Mouse (Mus musculus) CH12.LX (cell line): ENCODE results near the gene Rnf145.
A peak's percentile ranks its signal among the peaks of the same experiment; 100 is the strongest.

ENCODE experiments used
- CHD1 ChIP-seq: IDR thresholded peaks from 2 replicates; pipeline ENCODE4 v1.6.1; 2012; ENCODE audit warnings: low read depth, low read length, improper control_type of control experiment, inconsistent platforms
- CHD2 ChIP-seq: IDR thresholded peaks from 2 replicates; pipeline ENCODE4 v1.6.1; 2011; ENCODE audit warnings: low read length, improper control_type of control experiment
- CTCF ChIP-seq, 2 experiments: IDR thresholded peaks in 1 of 2; conservative IDR thresholded peaks in 1 of 2; 2 replicates each; pipeline ENCODE4 v1.5.1; 2011 to 2012; ENCODE audit warnings: low read depth in 2 of 2, low read length in 2 of 2, improper control_type of control experiment in 1 of 2, inconsistent platforms in 1 of 2, mild to moderate bottlenecking in 1 of 2, moderate library complexity in 1 of 2
- ELF1 ChIP-seq: IDR thresholded peaks from 2 replicates; pipeline ENCODE4 v1.6.1; 2014; ENCODE audit warnings: low read depth, mild to moderate bottlenecking, inconsistent platforms, low read length, improper control_type of control experiment
- EP300 ChIP-seq: IDR thresholded peaks from 2 replicates; pipeline ENCODE4 v1.6.1; 2011; ENCODE audit warnings: low read length, improper control_type of control experiment
- HCFC1 ChIP-seq: IDR thresholded peaks from 2 replicates; pipeline ENCODE4 v1.6.1; 2012; ENCODE audit warnings: low read depth, mild to moderate bottlenecking, inconsistent platforms, low read length, improper control_type of control experiment
- MXI1 ChIP-seq: IDR thresholded peaks from 2 replicates; pipeline ENCODE4 v1.6.1; 2011; ENCODE audit warnings: mild to moderate bottlenecking, low read depth, low read length, improper control_type of control experiment
- NRF1 ChIP-seq: IDR thresholded peaks from 2 replicates; pipeline ENCODE4 v1.6.1; 2014; ENCODE audit warnings: low read depth, mild to moderate bottlenecking, inconsistent platforms, low read length, improper control_type of control experiment, moderate library complexity
- POLR2A ChIP-seq: IDR thresholded peaks from 2 replicates; pipeline ENCODE4 v1.6.1; 2011; ENCODE audit warnings: low read depth, mild to moderate bottlenecking, improper control_type of control experiment, low read length
- RAD21 ChIP-seq: IDR thresholded peaks from 2 replicates; pipeline ENCODE4 v1.6.1; 2011; ENCODE audit warnings: low read depth, mild to moderate bottlenecking, low read length, improper control_type of control experiment, moderate library complexity
- SIN3A ChIP-seq: IDR thresholded peaks from 2 replicates; pipeline ENCODE4 v1.6.1; 2012; ENCODE audit warnings: low read length, improper control_type of control experiment, inconsistent platforms
- TCF12 ChIP-seq: IDR thresholded peaks from 2 replicates; pipeline ENCODE4 v1.6.1; 2014; ENCODE audit warnings: low read depth, mild to moderate bottlenecking, inconsistent platforms, low read length, improper control_type of control experiment
- ZC3H11A ChIP-seq: IDR thresholded peaks from 2 replicates; pipeline ENCODE4 v1.6.1; 2012; ENCODE audit warnings: low read depth, mild to moderate bottlenecking, inconsistent platforms, low read length, improper control_type of control experiment
- ZMIZ1 ChIP-seq: IDR thresholded peaks from 2 replicates; pipeline ENCODE4 v1.6.1; 2012; ENCODE audit warnings: low read depth, mild to moderate bottlenecking, inconsistent platforms, low read length, improper control_type of control experiment

DNA sequence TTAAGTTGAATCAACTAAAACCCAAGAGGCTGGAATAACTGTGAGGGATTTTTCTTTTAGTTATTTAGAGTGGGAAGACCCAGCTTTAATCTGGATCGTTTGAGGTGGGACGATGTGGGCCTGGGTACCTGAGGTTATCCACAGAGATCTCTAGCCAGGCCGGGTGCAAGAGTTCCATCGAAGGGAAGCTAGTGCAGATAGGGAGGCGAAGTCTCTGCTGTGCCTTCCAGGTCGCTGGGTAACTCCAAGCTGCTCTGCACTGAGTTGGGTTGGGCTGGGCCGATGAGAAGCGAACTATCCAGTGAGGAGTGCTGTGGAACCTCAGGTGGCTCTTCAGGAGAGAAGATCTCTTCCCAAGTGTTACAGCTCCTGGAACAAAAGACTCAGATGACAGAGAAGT, 55.6 kb downstream of the Rnf145 start:
- TF ChIP-seq MXI1 (no peak), SIN3A (peak; percentile 11; the same call in 1 of the 2 replicates), ELF1 (no peak), TCF12 (no peak), CTCF (conservative IDR thresholded peaks at IDR 0.05 in 1 of 2, IDR thresholded peaks at IDR 0.05 in 1 of 2; ENCODE audit: low read depth in 2 of 2, low read length in 2 of 2) (no peak), ZMIZ1 (no peak), RAD21 (no peak), CHD1 (no peak), EP300 (no peak), ZC3H11A (no peak), POLR2A (no peak), CHD2 (no peak), NRF1 (no peak), HCFC1 (no peak)
